In genomic region chr10:44267426-44268142, GRCm38 (mm10) we compare ENCODE assay signal across 8 mouse cellular contexts. TPM values are rescaled to one million over a fixed set of nuclear protein-coding genes. Genes with fewer than 3 reads are reported as not detected.
DNase-seq lines count a peak whose midpoint lies in the region; ATAC-seq and TF ChIP-seq lines count a peak whose summit lies in the region.

No protein-coding gene starts in this region.

- peaks cover 12% of the 10 kb centered on the region for H3K4me1 ChIP-seq in neural tube, embryonic 11.5 days (ENCODE audit: control insufficient read depth, insufficient read depth, low read length)
- peaks cover 12% of the 10 kb centered on the region; the same call in 1 of the 2 replicates for H3K4me1 ChIP-seq in heart, postnatal 0 days (ENCODE audit: control insufficient read depth, insufficient read depth)

- no peak for DNase-seq in neural tube, embryonic 11.5 days (ENCODE audit: low spot score)
- no peak for DNase-seq in neural tube, embryonic 10.5 days (ENCODE audit: extremely low spot score, low spot score)
- DNase-seq in c-Kit-positive CD71-positive TER-119-negative erythroid progenitor cells, embryonic 14.5 days (ENCODE audit: low read depth): peak; percentile 20
- DNase-seq in heart, postnatal 0 days (ENCODE audit: low spot score): no peak
- DNase-seq in urinary bladder, postnatal 10 days (ENCODE audit: low spot score): no peak
- no peak for DNase-seq in spleen, postnatal 36 days (ENCODE audit: low spot score in 2 of 2)
- no peak for DNase-seq in layer of hippocampus, adult 18-20 months (ENCODE audit: low spot score in 2 of 2)

- peak; percentile 21; the same call in 1 of the 2 replicates for ATAC-seq in neural tube, embryonic 11.5 days (ENCODE audit: insufficient read depth, low FRiP score, low TSS enrichment)
- ATAC-seq in heart, postnatal 0 days (ENCODE audit: insufficient read depth, low read depth): no peak

- no peaks in the 10 kb centered on the region for H3K36me3 ChIP-seq in neural tube, embryonic 11.5 days (ENCODE audit: control insufficient read depth, insufficient read depth, low read length)
- no peaks in the 10 kb centered on the region for H3K36me3 ChIP-seq in heart, postnatal 0 days (replicated peaks; ENCODE audit: control insufficient read depth, insufficient read depth, low read length)
- no peaks in the 10 kb centered on the region for H3K36me3 ChIP-seq in macrophage (ENCODE audit: inconsistent target)

- H3K27me3 ChIP-seq in neural tube, embryonic 11.5 days (ENCODE audit: control insufficient read depth, insufficient read depth, low read length): no peaks in the 10 kb centered on the region
- no peaks in the 10 kb centered on the region for H3K27me3 ChIP-seq in heart, postnatal 0 days (ENCODE audit: control insufficient read depth, insufficient read depth, low read length)

- TF ChIP-seq EP300 in heart, postnatal 0 days (IDR thresholded peaks at IDR 0.05; ENCODE audit: low read depth): no peak

- no peak for TF ChIP-seq CTCF in heart, postnatal 0 days (IDR thresholded peaks at IDR 0.05; ENCODE audit: low read depth)

- 11% methylated on average over 11 of the region's 11 CpGs for WGBS in neural tube, embryonic 11.5 days
- 4% methylated on average over 11 of the region's 11 CpGs for WGBS in heart, postnatal 0 days
- 5% methylated on average over 11 of the region's 11 CpGs for WGBS in macrophage (ENCODE audit: missing documents)

- H3K4me2 ChIP-seq in neural tube, embryonic 11.5 days (ENCODE audit: low read depth): peak overlapping the region; percentile 60
- H3K4me2 ChIP-seq in heart, postnatal 0 days (ENCODE audit: low read depth, low read length): peak overlapping the region; percentile 77

- H3K79me2 ChIP-seq in macrophage (ENCODE audit: inconsistent target): peaks cover 32% of the 10 kb centered on the region

- peak overlapping the region; percentile 94 for H3K9ac ChIP-seq in neural tube, embryonic 11.5 days (ENCODE audit: low read length)
- H3K9ac ChIP-seq in heart, postnatal 0 days (replicated peaks; ENCODE audit: low read depth, low read length): peak overlapping the region; percentile 91

- H3K4me3 ChIP-seq in neural tube, embryonic 11.5 days (ENCODE audit: low read depth, low read length): peak overlapping the region; percentile 81
- peak overlapping the region; percentile 99 for H3K4me3 ChIP-seq in heart, postnatal 0 days (ENCODE audit: low read depth, low read length)
- H3K4me3 ChIP-seq in macrophage (ENCODE audit: inconsistent target): peak overlapping the region; percentile 78

- H3K9me3 ChIP-seq in neural tube, embryonic 11.5 days (ENCODE audit: control insufficient read depth, low read length): no peaks in the 10 kb centered on the region
- H3K9me3 ChIP-seq in heart, postnatal 0 days (replicated peaks; ENCODE audit: control insufficient read depth, low read length): no peaks in the 10 kb centered on the region

- H3K27ac ChIP-seq in neural tube, embryonic 11.5 days (ENCODE audit: low read depth, low read length): no peak overlapping the region
- peak overlapping the region; percentile 96 for H3K27ac ChIP-seq in heart, postnatal 0 days (ENCODE audit: low read depth)
- peak overlapping the region; percentile 39 for H3K27ac ChIP-seq in macrophage

RNA-seq across cellular contexts. Expression of gene Atg5, which starts 0.6 kb away (rescaled TPM):
- 60.6 and 65.6 TPM in 2 replicates for polyA plus RNA-seq in neural tube, embryonic 11.5 days (2014; fragmentation: Nextera tagmentation; extraction: Ambion mirVana)
- 18.0 and 20.0 TPM in 2 replicates for total RNA-seq in heart, postnatal 0 days (2014; rRNA removed; ENCODE audit: low replicate concordance)
- 25.2 and 27.0 TPM in 2 replicates for polyA plus RNA-seq in heart, postnatal 0 days (2015; fragmentation: Nextera tagmentation; extraction: Ambion mirVana)
- 10 to 100 TPM in 22 of 26 experiments, 1 to 10 TPM in 4; 6.8 to 23.7 (median 18.0) TPM for total RNA-seq in macrophage (2018; cell fraction: chromatin; rRNA removed)
- 10 to 100 TPM; 25.1 to 47.0 (median 40.0) TPM for total RNA-seq in macrophage (2018; cell fraction: cytosol; rRNA removed)
- 10 to 100 TPM; 10.8 to 35.6 (median 21.1) TPM for total RNA-seq in macrophage (2018; cell fraction: nucleus; rRNA removed)
- polyA plus RNA-seq in macrophage (2018): 35.0 to 43.4 TPM (median 39.1 TPM) in 3 replicates
- total RNA-seq in layer of hippocampus, adult 18-20 months (2021): 10 to 100 TPM; 21.3 to 22.4 TPM
